ENCODE assay signal across 11 mouse cellular contexts in genomic region chr15:102520416-102520815, GRCm38 (mm10). TPM values are rescaled to one million over a fixed set of nuclear protein-coding genes. Genes with fewer than 3 reads are reported as not detected.
DNase-seq lines count a peak whose midpoint lies in the region; ATAC-seq lines count a peak whose summit lies in the region.
"Had no signal": no experiment of that assay in that cellular context is flagged by ENCODE, and none has a peak within 500 bp of the region (broad histone marks: within the 10 kb centered on the region; RNA-seq: fewer than 3 reads in every experiment).

No protein-coding gene starts in this region.

- H3K9ac ChIP-seq in kidney, embryonic 15.5 days = 0 out of 2 replicates have a peak overlapping the region, but pooled peaks have one; percentile 14
- H3K9ac ChIP-seq in liver, embryonic 15.5 days = peak overlapping the region; percentile 94; the same call in 1 of the 2 replicates
- no peak overlapping the region for H3K9ac ChIP-seq in midbrain, embryonic 13.5 days (replicated peaks)

- no peak overlapping the region for H3K27ac ChIP-seq in kidney, embryonic 15.5 days
- H3K27ac ChIP-seq in liver, embryonic 15.5 days (replicated peaks) = peak overlapping the region; percentile 38; the same call in 1 of the 2 replicates
- no peak overlapping the region for H3K27ac ChIP-seq in midbrain, embryonic 13.5 days

- DNase-seq in cerebellum, adult 9-11 months = peak; percentile 77
- DNase-seq in cerebellum, postnatal 4 days (ENCODE audit: low spot score in 2 of 2) = no peak
- no peak for DNase-seq in kidney, adult 8-10 months
- peak; percentile 60 for DNase-seq in brain, adult 2 months (ENCODE audit: low read depth, low spot score)
- no peak for DNase-seq in urinary bladder, postnatal 25 days (ENCODE audit: low spot score)
- DNase-seq: lung, adult 18-20 months; retina, postnatal 1 day had no signal

- WGBS in kidney, embryonic 15.5 days = 85% methylated on average over 4 of the region's 4 CpGs
- WGBS in liver, embryonic 15.5 days (ENCODE audit: insufficient replicate concordance) = 26% methylated on average over 4 of the region's 4 CpGs
- 94% methylated on average over 4 of the region's 4 CpGs for WGBS in midbrain, embryonic 13.5 days

- H3K9me3 ChIP-seq in kidney, embryonic 15.5 days (replicated peaks) = no peaks in the 10 kb centered on the region
- H3K9me3 ChIP-seq in liver, embryonic 15.5 days (replicated peaks) = no peaks in the 10 kb centered on the region
- H3K9me3 ChIP-seq in midbrain, embryonic 13.5 days = no peaks in the 10 kb centered on the region
- H3K9me3 ChIP-seq: forebrain, embryonic 15.5 days had no signal

- H3K4me2 ChIP-seq in kidney, embryonic 15.5 days = no peak overlapping the region
- peak overlapping the region; percentile 100 for H3K4me2 ChIP-seq in liver, embryonic 15.5 days
- no peak overlapping the region for H3K4me2 ChIP-seq in midbrain, embryonic 13.5 days (replicated peaks)

- H3K4me3 ChIP-seq in kidney, embryonic 15.5 days (replicated peaks) = no peak overlapping the region
- no peak overlapping the region for H3K4me3 ChIP-seq in liver, embryonic 15.5 days (replicated peaks)
- H3K4me3 ChIP-seq in midbrain, embryonic 13.5 days (replicated peaks) = no peak overlapping the region

- peaks cover 30% of the 10 kb centered on the region for H3K4me1 ChIP-seq in kidney, embryonic 15.5 days
- H3K4me1 ChIP-seq in liver, embryonic 15.5 days (replicated peaks) = peaks cover 49% of the 10 kb centered on the region
- peaks cover 28% of the 10 kb centered on the region for H3K4me1 ChIP-seq in midbrain, embryonic 13.5 days (replicated peaks)

- ATAC-seq in kidney, embryonic 15.5 days (replicated peaks; ENCODE audit: low FRiP score) = no peak
- no peak for ATAC-seq in liver, embryonic 15.5 days (ENCODE audit: insufficient read depth)
- no peak for ATAC-seq in midbrain, embryonic 13.5 days
- ATAC-seq: forebrain, embryonic 15.5 days had no signal

- H3K27me3 ChIP-seq in kidney, embryonic 15.5 days = no peaks in the 10 kb centered on the region
- peaks cover 13% of the 10 kb centered on the region for H3K27me3 ChIP-seq in liver, embryonic 15.5 days
- H3K27me3 ChIP-seq in midbrain, embryonic 13.5 days = no peaks in the 10 kb centered on the region
- H3K27me3 ChIP-seq: forebrain, embryonic 15.5 days had no signal

- H3K36me3 ChIP-seq in kidney, embryonic 15.5 days = peaks cover 49% of the 10 kb centered on the region
- peaks cover 37% of the 10 kb centered on the region for H3K36me3 ChIP-seq in liver, embryonic 15.5 days (replicated peaks)
- H3K36me3 ChIP-seq in midbrain, embryonic 13.5 days = peaks cover 40% of the 10 kb centered on the region

RNA-seq across cellular contexts. Expression of gene Tarbp2, which starts 2.4 kb away (rescaled TPM):
- 89.9 and 92.0 TPM in 2 replicates for polyA plus RNA-seq in kidney, embryonic 15.5 days (2015; fragmentation: Nextera tagmentation; extraction: Ambion mirVana)
- 42.0 and 46.8 TPM in 2 replicates for polyA plus RNA-seq in liver, embryonic 15.5 days (2015; fragmentation: Nextera tagmentation; extraction: Ambion mirVana)
- polyA plus RNA-seq in midbrain, embryonic 13.5 days (2015; fragmentation: Nextera tagmentation; extraction: Ambion mirVana) = 98.2 and 101 TPM in 2 replicates

RNA-seq across cellular contexts. Expression of gene Map3k12, which starts 3.6 kb away (rescaled TPM):
- polyA plus RNA-seq in kidney, embryonic 15.5 days (2015; fragmentation: Nextera tagmentation; extraction: Ambion mirVana) = 15.3 and 19.7 TPM in 2 replicates
- 1.5 TPM in 2 replicates for polyA plus RNA-seq in liver, embryonic 15.5 days (2015; fragmentation: Nextera tagmentation; extraction: Ambion mirVana)
- 47.9 and 53.9 TPM in 2 replicates for polyA plus RNA-seq in midbrain, embryonic 13.5 days (2015; fragmentation: Nextera tagmentation; extraction: Ambion mirVana)

RNA-seq across cellular contexts. Expression of gene Npff, which starts 4.3 kb away (rescaled TPM):
- polyA plus RNA-seq in kidney, embryonic 15.5 days (2015; fragmentation: Nextera tagmentation; extraction: Ambion mirVana) = 2.4 and 3.4 TPM in 2 replicates
- polyA plus RNA-seq in liver, embryonic 15.5 days (2015; fragmentation: Nextera tagmentation; extraction: Ambion mirVana) = 0.63 and 1.1 TPM in 2 replicates
- polyA plus RNA-seq in midbrain, embryonic 13.5 days (2015; fragmentation: Nextera tagmentation; extraction: Ambion mirVana) = 2.9 and 5.0 TPM in 2 replicates

RNA-seq across cellular contexts. Expression of gene Gm10337, which starts 16.9 kb away (rescaled TPM):
- 2.8 and 5.5 TPM in 2 replicates for polyA plus RNA-seq in kidney, embryonic 15.5 days (2015; fragmentation: Nextera tagmentation; extraction: Ambion mirVana)
- polyA plus RNA-seq in liver, embryonic 15.5 days (2015; fragmentation: Nextera tagmentation; extraction: Ambion mirVana) = not detected in 2 replicates
- polyA plus RNA-seq in midbrain, embryonic 13.5 days (2015; fragmentation: Nextera tagmentation; extraction: Ambion mirVana) = 4.5 and 16.7 TPM in 2 replicates

RNA-seq across cellular contexts. Expression of gene Pcbp2, which starts 50.1 kb away (rescaled TPM):
- polyA plus RNA-seq in kidney, embryonic 15.5 days (2015; fragmentation: Nextera tagmentation; extraction: Ambion mirVana) = 210 and 217 TPM in 2 replicates
- polyA plus RNA-seq in liver, embryonic 15.5 days (2015; fragmentation: Nextera tagmentation; extraction: Ambion mirVana) = 64.1 and 73.9 TPM in 2 replicates
- 164 and 166 TPM in 2 replicates for polyA plus RNA-seq in midbrain, embryonic 13.5 days (2015; fragmentation: Nextera tagmentation; extraction: Ambion mirVana)

Comparison
In these comparisons a context has a peak if more than half of its experiments do, and no peak if none do; other contexts are left out.
1. DNase-seq: peak in cerebellum, adult 9-11 months (single experiment) and brain, adult 2 months (single experiment); none in cerebellum, postnatal 4 days (0 of 2), kidney, adult 8-10 months (0 of 2) and urinary bladder, postnatal 25 days (single experiment).